Mouse (Mus musculus): ENCODE measurements at regions not wholly inside any gene's neighbourhood (a gene's known extent, or its start where the extent isn't known, plus 50 kb on each side); places are given as distances from the start of the nearest gene placed in this dataset.

- TF ChIP-seq EP300 (IDR thresholded peaks at IDR 0.05; ENCODE audit: insufficient read depth, low read depth, low read length), result no peak
- TF ChIP-seq CTCF (IDR thresholded peaks at IDR 0.05; ENCODE audit: low read depth, low read length), result peak; percentile 13
Measured at GRCm38 (mm10) chr1:13784396-13784795, 2308.7 kb downstream of the 4930444P10Rik start.

Measured in ES-Bruce4 (cell line).